Mouse (Mus musculus) small intestine, adult 2 months (tissue): ENCODE measurements at regions not wholly inside any gene's neighbourhood (a gene's known extent, or its start where the extent isn't known, plus 50 kb on each side); places are given as distances from the start of the nearest gene placed in this dataset.

ENCODE experiments used
- CTCF ChIP-seq: fragments of 200-500 bp; IDR thresholded peaks from 2 replicates; pipeline ENCODE4 v1.5.1; 2012; ENCODE audit warnings: low read depth, mild to moderate bottlenecking, control low read depth, inconsistent platforms, low read length, moderate library complexity, mixed read lengths; ENCODE audit not compliant: insufficient replicate concordance, insufficient read length; ENCODE audit errors: extremely low read depth
- POLR2A ChIP-seq: fragments of 200-500 bp; IDR thresholded peaks from 2 replicates; pipeline ENCODE4 v1.6.1; 2012; ENCODE audit warnings: low read depth, mild to moderate bottlenecking, control low read depth, inconsistent platforms, low read length, moderate library complexity

DNA sequence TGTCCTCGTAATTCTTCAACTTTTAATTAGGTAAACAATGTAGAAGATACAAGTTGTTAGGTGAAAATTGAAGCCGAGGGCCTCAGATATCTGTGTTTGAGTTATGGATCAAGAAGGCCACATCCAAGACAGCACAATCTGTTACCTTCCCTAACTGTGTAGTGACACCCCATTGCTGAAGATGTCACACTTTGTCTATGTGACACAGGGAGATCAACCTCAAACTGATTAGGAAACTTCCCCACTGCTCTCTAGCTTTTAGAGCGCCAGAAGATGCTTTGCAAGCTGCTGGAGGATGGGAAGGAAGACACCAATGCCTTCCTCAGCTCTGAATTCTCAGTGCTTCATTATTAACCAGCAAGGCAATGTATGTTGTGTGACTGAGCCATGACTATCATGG, 220.7 kb downstream of the Nfkbiz start:
- TF ChIP-seq CTCF (no peak), POLR2A (no peak)
